Mouse (Mus musculus) CD4-positive helper T cell, adult 2 months (primary cell): Measurements from ENCODE around the gene Vegfa.
"Not testable (repeated sequence)": the region's sequence is repeated elsewhere in the genome, so short reads cannot be mapped to it uniquely, and the experiment has no call there.

Experiments
- DNase-seq: peaks from one replicate; pipeline ENCODE4 v3.0.0-alpha.2; 2012; ENCODE audit warnings: low read depth, missing footprints, low spot score

The Vegfa gene

DNA sequence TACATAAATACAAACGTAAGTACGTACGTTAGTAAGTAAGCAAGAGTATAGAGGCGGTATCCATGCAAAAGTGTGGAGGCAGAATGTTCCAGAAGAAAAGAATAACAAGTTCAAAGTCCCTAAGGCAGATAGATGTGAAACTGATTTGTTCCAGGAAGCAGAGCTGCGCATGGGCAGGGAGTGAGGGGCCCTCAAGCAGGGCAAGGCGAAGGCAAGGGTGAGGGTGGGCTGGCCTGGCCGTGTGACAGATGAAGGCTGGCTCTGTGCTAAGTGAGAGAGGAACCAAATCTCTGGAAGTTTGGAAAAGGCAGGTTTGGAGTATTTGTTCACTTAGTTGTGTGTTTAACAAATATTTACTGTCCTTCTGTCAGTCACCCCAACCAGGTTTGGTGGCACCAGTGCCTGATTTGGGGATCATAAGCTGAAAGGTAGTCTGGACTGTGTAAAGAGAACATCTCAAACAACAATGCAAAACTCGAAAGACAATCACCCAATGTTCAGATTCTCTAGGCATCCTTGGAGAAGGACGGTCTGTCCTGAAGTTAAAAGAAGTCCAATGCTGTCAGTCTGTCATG lies 32.7 kb downstream of the Vegfa start:
- DNase-seq: no peak

DNA sequence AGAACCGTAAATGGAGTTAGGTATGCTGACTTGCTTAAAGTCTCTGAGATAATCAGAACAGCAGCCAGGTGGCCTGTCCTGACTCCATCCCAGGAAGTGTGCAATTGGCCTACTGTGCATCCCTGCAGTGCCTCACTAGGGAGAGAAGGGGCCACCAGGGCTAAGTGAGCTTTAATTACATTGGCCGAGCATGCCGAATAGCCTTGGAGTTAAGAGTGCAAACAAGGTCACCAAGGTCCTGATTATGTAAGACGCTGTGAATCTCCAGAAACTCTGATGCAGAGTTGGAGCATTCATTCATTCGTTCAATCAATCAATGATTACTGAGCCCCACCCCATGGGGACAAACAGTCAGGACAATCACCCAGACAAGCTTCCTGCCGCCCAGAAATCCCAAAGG lies 33.8 kb downstream of the Vegfa start:
- DNase-seq: no peak

DNA sequence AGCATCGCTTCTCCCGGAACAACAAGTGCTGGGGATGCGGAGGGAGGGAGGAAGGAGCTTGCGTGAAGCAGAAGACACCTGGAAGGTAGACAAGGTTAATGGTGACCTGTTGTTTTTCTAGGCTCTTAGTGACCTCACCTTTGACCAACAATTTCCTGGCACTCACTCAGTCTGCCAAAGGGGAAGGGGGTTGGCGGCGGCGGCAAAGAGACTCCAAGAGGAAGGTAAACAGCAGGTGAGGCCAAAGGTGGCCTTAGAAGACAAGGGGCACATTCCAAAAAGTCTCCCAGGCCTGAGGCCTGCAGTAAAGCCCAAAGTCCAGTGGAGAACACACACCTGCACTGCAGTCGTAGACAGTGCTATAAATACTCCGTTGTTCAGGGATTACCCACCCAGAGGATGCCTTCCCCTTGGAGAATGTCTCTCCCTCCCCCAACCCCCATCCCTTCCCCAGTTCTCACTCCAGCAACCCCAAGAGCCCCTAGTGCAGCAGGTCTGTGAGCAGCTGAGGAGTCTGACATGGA lies 35.2 kb downstream of the Vegfa start:
- DNase-seq: no peak

DNA sequence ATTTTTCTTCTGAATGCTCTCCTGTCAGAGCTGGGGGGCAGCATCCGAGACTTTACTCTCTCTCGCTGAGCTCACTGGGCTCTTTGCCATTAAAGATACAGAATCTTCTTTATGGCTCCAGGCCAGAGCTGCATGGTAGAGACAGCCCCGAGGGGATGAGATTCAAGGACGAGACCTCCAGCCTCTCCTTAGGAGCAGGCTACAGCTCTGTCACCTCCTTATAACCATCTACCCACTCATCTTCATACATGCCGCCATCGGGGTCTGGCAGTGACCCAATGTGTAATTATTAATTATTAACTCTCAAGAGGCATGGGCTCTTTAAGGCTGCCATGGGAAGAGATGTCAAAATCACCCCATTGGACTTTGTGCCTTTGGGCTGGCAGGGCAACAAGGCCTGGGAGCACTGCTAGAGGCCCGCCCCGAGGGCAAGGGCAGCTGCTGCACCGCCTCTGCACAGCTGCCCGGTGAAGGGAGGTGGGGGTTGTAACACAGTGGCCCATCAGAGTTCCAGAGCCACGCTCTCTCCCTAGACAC lies 37.8 kb downstream of the Vegfa start:
- DNase-seq: no peak

DNA sequence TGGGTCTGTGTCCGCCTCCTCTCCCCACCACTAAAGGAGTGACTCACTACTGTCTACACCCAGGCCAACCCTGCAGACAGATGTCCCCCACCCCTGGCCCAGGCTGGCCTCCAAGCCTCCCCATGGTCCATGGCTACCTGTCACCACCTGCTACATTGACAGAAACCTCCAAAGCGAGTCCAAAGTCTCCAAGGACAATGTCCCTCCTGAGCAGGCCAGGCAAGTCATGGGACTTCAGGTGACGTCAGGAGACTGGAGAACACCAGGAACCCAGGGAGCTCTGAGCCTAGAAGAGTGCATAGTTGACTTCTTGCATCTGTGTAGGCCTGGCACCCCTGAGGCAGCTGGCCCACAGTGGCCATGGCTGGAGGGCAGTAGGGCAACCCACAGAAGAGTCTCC lies 45.3 kb downstream of the Vegfa start:
- DNase-seq: no peak

DNA sequence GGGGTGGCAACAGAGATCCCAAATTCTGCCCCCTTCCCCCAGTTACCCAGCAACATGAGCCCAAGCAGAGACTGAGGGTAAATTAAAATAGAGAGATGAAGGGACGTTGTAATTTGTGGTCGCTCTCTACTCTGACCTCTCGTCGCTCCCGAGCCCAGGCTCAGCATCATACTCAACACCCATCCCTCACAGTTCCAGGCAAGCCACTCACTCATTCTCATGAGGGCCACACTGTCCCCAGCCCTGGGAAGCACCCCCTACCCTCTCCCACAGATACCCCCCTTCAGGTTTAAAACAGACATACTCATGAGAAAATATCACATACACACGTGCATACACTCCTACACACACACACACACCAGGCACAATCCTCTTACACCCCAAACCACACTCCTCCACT lies 45.8 kb downstream of the Vegfa start:
- no peak for DNase-seq

DNA sequence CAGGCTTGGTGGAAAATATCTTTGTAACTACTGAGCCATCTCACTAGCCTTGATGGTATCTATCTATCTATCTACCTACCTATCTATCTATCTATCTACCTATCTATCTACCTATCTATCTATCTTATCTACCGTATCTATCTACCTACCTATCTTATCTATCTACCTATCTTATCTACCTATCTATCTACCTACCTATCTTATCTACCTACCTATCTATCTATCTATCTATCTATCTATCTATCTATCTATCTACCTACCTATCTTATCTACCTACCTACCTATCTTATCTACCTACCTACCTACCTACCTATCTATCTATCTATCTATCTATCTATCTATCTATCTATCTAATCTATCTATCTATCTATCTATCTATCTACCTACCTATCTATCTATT lies 49.0 kb downstream of the Vegfa start:
- DNase-seq: not testable (repeated sequence)

DNA sequence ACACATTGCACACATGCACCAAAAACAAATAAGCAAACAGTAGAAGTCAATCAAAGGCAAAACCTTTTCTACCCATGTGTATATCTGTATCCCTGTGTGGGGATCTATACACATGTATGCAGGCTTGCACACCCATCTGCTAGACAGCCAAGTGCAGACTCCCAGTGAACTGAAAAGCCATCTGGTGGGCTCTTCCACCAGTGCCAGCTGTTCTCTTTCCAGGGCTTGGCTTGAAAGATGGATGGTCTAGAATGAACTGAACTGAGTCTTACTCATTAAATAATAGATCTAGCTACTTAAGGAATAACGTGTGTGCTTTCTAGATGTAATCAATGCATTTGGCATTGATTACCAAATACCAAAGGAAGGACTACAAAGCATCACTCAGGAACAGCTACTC lies 50.3 kb downstream of the Vegfa start:
- DNase-seq: no peak

DNA sequence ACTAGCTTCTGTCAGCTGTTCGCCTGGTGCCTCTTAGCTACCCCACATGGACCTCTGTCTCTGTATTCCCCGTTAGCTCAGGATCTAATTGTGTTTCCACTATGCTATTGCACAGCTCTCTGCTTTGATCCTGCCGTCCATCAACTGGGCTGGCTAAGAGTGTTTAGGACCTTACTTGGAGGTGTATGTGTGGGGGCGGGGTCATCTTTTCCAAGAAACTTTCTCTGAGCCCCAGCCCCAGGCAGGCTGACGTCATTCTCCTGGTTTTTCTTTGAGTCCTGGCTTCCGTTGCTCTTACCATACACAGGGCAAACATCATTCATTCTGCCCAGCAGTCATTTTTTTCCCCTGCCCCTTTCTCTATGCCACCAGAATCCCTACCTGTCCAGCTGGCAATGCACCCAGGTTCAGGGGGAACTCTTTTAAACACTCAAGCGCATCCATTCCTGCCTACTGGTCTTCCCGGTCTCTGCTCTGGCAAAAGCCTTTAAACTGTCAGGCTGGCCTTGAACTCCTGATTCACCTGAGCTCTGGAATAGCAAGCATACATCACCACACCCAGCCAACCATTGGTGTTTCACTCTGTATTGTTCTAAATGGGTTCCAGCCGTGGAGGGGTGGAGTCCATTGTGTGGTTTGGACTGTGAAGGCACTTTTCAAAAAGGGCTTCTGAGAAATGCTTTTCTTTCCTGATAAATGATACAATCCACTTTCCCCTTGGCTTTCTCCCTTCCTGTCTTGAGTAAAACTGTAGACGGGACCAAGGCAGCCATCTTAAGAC lies 53.0 kb downstream of the Vegfa start:
- DNase-seq: no peak

DNA sequence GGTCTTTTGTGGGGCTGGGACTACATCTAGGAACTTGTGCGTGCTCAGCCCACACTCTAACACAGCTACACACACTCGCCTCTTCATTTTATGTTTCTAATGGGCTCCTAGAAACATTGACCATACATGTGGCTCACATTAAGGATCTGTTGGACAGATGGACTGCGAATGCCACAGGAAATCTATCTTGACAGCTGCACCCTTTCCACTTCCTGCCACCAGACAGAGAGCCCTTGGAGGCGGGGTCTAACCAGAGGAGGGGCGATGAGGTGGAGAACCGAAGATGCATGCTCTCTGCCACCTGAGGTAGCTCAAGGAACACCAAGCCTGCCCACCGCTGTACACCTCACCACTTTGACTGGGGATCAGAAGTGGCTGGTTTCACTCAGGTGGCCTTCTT lies 57.7 kb downstream of the Vegfa start:
- DNase-seq: peak; percentile 12

DNA sequence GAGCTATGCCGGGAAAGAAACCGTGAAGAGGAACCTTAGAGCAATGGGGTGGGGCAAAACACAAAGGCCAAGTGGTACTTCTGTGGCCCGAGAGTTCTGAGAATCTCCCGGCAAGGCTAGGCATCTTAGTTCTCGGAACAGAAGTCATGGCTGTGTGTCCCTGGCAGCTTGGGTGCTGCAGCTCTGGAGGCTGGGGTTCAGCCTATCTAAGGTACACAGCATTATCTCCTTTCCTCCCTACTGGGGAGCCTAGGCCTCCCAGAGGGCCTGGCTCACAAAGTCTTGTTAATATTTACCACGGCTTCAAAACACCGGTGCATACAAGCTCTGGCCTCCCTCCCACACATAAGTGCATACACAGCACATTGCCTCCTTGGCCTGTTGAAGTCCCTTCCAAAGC lies 59.0 kb downstream of the Vegfa start:
- no peak for DNase-seq

DNA sequence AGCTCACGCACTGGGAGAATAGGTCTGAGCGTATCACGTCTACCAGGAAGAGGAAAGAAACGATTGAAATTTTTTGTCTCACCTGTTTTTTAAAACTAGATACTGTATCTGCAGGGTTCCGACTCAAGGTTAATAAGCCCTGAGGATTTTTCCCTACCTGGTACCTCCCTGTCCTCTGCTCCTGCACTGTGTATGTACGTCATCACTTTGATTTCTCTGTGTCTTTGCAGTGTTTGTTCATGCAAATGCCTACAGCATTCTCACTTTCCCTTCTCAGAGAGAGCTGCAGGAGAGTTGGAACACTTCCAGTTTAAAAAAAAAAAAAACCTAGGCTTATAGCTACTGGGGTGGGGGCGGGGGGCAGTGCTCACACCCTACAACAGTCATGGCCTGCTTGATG lies 59.8 kb downstream of the Vegfa start:
- DNase-seq: no peak

DNA sequence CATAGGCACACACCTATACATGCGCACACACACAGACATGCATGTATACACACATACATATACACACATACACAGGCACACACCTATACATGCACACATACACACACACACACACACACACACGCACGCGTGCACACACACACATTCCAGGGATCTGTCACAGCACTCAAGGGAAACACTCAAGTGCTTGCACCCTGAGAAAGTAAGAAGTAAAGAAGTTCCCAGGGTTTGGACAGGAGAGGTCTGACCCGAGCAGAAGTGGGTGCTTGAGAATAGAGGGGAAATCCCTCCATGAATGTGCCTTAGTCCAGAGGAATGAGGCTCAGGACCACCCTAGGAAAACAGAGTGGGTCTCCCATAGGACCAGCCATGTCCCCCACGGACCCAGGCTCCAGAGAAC lies 60.4 kb downstream of the Vegfa start:
- no peak for DNase-seq

DNA sequence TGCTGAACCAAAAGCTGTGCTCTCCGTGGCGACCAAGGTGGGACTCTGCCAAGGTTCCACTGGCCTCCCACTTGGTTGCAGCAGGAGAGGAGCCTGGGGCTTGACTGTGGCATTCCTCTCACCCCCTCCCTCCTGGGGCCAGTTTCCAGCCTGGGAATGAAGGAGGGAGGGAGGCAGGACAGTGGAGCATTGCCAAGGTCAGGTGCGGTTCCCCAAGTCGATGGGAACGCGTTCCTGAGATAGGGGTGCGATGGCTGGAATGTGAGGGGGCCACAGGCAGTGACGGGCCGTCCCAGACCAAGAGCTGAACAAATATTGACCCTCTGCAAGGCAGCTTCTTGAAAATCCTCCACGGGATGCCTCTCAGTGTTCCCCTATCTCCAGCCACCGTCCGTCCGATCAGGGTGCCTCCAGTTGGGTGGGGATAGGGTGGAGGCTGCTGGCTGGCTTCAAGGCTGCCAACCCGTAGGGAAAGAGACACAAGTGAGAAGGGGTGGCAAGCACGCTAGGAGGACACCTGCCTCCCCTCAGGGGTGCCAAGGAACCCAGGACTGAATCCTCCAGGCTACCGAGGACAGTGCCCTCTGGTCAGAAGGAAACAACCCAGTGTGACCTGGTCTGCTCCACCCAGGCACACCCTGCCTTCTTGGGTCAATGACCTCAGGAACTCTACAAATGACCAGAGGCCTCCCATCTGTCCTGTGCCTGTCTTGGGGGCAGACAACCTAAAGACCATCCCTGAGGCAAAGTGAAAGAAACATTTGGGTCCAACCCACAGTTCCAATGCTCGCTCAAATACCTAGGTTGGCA lies 61.2 kb downstream of the Vegfa start:
- no peak for DNase-seq

DNA sequence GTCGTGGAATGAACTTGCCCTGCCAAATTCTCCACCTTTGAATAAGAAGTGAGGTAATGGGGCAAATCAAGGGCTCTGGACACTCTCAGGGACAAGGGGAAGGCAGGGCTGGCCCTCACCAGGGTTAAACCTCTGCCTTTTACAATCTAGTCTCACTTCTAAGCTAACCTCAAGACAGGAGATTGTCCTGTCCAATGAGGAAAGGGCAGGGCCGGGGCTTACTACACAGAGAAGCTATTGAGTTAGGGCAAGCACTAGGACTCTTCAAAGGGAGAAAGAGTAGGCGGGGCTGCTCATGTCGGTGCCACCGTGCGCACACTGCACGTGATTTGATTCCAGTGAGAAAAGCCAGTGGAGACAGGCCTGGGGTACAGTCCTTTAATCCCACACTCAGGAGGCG lies 62.6 kb downstream of the Vegfa start:
- DNase-seq: no peak

DNA sequence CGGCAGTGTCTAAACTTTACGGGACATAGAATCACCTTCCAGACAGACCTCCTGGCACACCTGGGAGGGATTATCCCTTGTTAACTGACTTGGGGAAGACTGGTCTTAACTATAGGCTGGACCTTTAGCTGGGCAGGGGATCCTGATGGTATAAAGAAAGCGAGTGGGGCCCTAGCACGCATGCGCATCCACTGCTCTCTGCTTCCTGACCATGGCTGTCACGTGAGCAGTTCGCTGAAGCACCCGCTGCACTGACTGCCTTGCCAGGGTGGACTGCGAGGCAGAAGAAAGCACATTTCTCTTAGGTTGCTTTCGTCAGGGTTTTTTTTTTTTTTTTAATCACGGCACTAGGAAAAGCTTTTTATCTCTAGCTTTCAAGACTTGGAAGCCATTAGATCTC lies 63.8 kb downstream of the Vegfa start:
- no peak for DNase-seq
